Mouse (Mus musculus) urinary bladder, postnatal 25 days (tissue): ENCODE measurements around the gene Adamts15.

Experiments
- DNase-seq: peaks from one replicate; pipeline ENCODE4 v3.0.0; 2022; ENCODE audit warnings: low spot score

Adamts15 gene

DNA sequence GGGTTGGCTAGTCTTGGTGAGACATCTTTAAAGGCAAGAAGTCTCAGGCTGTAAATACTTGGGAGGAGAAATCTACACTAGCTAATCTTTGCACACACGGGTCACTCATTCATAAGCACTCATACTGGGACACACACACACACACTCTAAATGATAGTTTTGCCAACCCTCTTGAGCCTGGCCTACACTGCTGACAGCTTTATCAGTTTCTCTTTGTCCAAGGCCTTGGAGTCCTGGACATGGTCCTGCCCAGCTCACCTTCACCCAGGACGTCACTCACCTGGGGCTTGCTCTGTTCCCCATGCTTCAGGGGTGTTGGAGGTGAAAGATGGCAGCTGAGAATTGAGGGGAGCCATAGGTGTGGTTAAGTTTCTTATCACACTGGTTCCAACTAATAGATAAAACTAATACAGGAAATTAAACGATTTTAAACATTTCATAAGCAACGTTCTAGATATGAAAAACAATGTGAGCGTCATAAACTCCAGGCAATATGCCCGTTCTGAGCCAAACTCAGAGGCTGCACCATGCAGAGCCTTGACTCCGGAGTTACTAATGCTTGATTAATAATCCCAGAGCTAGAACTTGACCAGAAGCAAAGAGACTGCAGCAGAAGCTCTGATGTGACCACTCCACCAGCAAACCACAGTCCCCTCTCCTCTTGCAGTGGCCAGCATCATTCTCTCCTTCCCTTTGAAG is 42.9 kb downstream of the Adamts15 start:
- no peak for DNase-seq

DNA sequence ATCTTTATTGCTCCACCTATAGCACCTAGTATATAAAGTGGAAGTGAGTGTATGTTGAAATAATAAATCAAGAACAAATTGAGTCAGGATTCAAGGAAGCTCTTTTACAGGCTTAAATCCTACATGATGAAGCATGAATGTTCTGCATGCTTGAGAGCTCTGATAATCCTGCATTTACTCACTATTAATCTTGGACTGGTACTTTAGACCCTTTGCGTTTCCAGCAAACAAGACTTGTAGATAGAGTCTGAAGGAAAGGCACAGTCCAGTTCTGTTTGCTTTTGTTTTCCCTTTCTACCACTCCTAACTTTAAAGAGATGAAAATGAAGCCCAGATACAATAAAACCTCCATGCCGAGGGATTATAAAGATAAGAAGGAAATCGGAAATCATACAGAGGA is 45.7 kb downstream of the Adamts15 start:
- no peak for DNase-seq

DNA sequence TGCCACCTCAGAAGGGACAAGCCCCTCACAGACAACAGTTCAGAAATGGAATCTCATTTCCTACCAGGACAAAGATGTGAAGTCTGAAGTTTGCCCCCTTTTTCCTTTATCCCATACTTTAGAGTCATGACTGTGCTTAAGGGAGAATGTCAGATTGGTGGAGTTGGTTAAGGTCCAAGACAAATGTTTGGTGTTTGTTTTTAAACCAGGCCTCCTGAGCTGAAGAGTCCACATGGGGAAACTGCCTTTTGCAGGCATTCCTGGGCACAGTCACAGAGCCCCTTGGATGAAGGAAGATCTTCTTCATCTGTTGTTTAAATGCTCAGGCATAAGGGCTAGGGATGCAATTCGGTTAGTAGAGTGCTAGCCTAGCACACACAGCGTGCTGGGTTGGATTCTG is 66.4 kb downstream of the Adamts15 start:
- DNase-seq, result no peak

- no peak for DNase-seq
Observed at GRCm38 (mm10) chr9:30851841-30852240, 70.4 kb downstream of the Adamts15 start.

- no peak for DNase-seq
Observed at GRCm38 (mm10) chr9:30849951-30850350, 72.3 kb downstream of the Adamts15 start.

- DNase-seq, result no peak
Observed at GRCm38 (mm10) chr9:30849444-30849843, 72.8 kb downstream of the Adamts15 start.
